Mouse (Mus musculus): Measurements from ENCODE around the gene Ugt1a6a.
"Not testable (repeated sequence)": the region's sequence is repeated elsewhere in the genome, so short reads cannot be mapped to it uniquely, and the experiment has no call there.

Gene Ugt1a6a

GRCm38 (mm10) chr1:88212341-88213045, 77.9 kb downstream of the Ugt1a6a start:
- no peak for DNase-seq (ENCODE audit: low read depth, low spot score)

DNA sequence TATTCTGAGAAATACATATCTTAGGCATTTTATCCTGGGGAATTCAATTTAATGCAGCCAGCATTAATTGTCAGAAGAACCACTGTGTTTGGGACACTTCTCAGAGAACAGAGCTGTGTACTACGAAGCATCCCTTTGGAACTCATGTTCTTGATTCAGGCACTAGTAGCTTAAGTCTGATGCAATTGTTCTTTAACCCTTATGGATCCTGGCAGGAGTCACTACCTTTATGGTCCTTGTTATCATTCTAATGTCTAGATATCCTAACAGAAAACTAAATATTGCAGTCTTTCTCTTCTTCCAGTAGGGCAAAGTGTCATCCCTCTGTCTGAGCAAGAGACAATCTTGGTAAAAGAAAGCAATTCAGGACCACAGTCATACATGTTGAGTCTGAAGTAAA, 78.5 kb downstream of the Ugt1a6a start:
- DNase-seq (ENCODE audit: low read depth, low spot score), result no peak

DNA sequence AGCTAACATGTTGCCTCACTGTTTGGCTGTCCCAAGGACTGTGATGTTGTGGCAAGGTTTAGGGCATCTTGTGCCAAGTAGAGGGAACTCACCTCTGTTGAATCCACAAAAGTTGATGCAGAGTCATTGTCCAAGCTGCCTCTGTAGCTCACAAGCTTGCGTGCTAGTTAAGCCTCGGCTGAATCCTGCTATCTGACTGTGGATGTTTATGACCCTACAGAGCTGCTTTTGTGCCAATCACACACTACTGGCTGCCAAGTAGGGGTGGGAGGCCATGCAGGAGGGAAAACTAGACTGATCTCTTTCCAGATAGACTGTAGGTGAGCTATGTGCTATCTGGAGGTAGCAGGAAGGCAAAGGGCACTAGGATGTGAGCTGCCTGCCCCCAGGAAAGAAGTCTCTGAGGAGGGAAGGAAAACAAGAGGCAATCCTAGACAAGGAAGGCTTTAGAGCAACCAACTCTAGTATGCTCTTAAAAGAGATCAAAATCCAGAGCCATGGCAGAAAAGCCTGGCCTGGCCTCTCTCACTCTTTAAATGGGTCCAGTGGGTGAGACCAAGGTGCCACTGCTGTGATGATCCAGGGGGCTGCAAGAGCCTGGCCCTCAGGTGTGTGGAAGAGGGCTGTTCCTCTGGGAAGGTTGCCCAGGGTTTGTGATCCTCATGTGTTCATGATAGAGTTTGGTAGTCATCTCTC, 79.3 kb downstream of the Ugt1a6a start:
- no peak for DNase-seq (ENCODE audit: low read depth, low spot score)

GRCm38 (mm10) chr1:88214462-88214952, 79.9 kb downstream of the Ugt1a6a start:
- no peak for DNase-seq (ENCODE audit: low read depth, low spot score)

DNA sequence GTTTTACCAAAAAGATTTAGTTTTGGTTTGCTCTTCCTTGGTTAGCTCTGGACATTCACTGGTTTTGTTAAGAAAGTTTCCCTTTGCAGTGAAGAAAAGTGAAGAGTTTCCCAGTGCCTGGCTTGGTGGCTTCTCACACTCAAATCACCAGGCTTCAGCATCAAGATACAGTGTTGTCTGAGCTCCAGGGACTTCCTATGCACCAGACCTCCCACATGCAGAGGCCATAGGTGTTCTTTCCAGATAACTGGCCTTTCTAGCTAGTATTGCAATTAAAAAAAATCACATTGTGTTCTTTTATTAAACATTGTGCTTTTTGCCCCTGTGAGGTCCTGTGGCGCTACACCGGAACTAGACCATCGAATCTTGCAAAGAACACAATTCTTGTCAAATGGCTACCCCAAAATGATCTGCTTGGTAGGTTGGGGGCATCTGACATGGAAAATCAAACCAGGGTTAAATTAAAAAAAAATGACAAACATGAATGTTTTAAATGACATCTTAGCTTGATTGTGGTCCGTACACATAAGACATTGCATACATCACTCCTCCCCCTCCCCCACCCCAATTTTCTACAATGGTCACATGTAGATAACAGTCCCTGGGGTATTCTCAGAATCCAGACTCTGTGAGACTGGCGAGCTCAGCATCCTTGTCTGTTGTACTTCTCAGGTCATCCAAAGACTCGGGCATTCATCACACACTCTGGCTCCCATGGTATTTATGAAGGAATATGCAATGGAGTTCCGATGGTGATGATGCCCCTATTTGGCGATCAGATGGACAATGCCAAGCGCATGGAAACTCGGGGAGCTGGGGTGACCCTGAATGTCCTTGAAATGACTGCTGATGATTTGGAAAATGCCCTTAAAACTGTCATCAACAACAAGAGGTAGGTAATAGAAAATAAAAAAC, 81.1 kb downstream of the Ugt1a6a start:
- no peak for DNase-seq (ENCODE audit: low read depth, low spot score)

GRCm38 (mm10) chr1:88216551-88216950, 81.9 kb downstream of the Ugt1a6a start:
- DNase-seq (ENCODE audit: low read depth, low spot score), result no peak

DNA sequence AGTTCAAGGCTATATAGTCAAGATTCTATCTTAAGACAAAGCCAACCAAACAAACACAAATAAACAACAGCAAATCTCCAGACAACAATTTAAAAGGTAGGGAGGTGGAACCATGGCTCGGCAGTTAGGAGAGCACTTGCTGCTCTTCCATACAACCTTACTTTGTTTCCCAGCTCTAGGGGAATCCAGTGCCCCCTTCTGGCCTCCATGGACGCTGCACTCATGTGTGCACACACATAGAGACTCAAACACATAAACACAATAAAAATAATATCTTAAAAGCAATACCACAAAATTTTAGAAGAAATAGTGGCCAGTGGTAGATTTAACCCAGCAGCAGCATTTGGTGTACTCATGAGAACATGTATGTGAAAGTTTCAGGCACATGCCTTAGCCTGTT, 82.5 kb downstream of the Ugt1a6a start:
- DNase-seq (ENCODE audit: low read depth, low spot score), result no peak

DNA sequence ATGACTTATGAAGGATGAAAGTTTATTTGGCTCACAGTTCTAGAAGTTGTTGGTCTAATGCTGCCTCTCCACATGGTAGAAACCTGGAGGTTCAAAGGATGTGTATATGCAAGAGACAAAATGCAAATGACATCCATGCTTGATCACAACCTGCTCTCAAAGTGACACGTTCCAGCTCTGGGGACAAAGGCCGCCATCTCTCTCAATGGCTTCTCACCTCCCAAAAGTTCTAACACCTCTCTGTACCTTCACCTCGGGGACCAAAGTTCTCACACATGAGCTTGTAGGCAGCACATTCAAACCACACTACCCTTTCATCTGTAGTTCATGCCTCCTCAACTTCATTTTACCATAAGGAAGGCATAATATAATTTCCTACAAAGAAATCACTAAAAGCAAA, 83.0 kb downstream of the Ugt1a6a start:
- no peak for DNase-seq (ENCODE audit: low read depth, low spot score)

DNA sequence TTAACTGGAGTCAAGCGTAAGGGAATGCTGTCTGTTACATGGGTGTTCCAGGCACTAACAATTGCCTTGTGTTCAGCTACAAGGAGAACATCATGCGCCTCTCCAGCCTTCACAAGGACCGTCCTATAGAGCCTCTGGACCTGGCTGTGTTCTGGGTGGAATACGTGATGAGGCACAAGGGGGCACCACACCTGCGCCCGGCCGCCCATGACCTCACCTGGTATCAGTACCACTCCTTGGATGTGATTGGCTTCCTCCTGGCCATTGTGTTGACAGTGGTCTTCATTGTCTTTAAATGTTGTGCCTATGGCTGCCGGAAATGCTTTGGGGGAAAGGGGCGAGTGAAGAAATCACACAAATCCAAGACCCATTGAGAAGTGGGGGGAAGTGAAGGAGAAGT, 83.4 kb downstream of the Ugt1a6a start:
- DNase-seq (ENCODE audit: low read depth, low spot score), result no peak

GRCm38 (mm10) chr1:88218591-88218990, 84.0 kb downstream of the Ugt1a6a start:
- no peak for DNase-seq (ENCODE audit: low read depth, low spot score)

DNA sequence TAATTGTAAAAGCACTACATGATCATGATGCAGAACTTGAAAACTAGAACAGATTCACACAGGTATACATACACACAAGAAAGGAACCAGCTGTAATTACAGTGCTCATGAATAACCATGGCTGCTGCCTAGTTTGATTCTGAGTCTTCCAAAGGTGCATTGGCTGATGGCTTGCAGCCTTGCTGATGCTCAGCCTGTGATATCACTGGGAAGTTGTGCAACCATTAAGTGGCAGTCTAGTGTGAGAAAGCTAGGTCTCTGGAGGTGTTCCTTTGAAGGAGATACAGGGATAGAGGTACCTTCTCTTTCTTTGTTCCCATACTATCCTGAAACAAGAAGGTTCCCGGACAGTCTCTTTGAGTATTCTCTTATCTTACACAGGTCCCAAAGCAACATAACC, 84.4 kb downstream of the Ugt1a6a start:
- no peak for DNase-seq (ENCODE audit: low read depth, low spot score)

GRCm38 (mm10) chr1:88220336-88220735, 85.7 kb downstream of the Ugt1a6a start:
- DNase-seq (ENCODE audit: low read depth, low spot score), result no peak

GRCm38 (mm10) chr1:88222216-88222615, 87.6 kb downstream of the Ugt1a6a start:
- no peak for DNase-seq (ENCODE audit: low read depth, low spot score)

DNA sequence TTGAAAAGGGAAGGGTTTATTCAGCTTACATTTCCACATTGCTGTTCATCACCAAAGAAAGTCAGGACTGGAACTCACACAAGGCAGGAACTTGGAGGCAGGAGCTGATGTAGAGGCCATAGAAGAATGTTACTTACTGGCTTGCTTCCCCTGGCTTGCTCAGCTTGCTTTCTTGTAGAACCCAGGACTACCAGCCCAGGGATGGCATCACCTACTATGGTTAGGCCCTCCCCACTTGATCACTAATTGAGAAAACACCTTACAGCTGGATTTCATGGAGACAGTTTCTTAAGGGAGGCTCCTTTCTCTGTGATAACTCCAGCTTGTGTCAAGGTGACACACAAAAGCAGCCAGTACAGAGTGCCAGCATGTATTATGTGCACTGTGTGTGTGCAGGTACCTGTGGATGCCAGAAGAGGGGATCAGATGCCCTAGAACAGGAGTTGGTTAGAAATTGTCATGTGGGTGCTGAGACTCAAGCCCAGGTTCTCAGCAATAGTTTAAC, 88.5 kb downstream of the Ugt1a6a start:
- not testable (repeated sequence) for DNase-seq (ENCODE audit: low read depth, low spot score)

DNA sequence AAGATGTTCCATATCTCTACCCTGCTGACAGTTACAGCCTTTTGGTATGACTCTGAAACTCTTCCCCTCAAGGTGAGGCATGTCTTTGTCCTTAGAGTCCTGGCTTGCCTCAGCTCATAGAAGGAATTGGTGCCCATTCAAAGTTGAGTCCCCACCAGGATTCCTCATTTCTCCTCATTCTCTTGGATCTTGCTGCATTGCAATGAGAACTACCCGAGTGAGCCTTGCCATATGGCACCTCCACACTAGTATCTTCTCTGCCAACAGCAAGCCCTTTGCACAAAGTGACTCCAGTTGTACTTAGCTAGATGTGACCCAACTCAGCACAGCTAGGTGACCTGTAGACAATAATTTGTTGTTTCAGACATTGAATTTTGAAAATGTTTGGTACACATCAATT, 89.0 kb downstream of the Ugt1a6a start:
- no peak for DNase-seq (ENCODE audit: low read depth, low spot score)

DNA sequence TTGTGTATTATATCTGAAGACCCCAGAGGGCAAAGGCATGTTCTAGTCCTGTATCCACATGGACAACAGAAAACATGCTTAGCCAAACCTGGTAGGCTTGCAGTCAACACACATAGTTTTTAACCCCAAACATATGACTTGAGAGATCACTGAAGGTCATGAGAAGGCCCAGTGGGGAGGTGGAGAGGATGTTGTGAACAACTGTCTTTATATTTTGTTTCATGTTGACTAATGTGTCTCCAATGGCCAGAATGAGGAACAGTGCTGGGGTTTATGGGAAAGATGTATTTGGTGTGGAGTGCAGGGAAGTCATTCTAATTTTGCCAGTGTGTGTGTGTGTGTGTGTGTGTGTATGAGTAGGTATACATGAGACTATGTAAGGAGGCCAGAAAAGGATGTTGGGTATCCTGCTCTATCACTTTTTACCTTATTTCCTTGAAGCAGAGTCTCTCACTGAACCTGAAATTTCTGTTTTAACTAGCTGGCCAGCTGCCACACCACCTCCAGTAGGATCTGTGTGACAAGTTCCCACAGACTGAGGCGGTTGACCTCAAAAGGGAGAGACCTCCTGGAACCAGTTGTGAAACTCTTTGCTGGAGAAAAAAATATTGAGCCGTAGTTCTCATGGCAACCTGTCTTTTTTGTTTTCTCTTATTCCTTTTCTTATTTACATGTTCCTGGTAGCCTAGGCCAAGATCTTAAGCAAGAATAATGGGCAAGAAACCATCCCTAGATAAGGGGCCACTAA, 89.6 kb downstream of the Ugt1a6a start:
- DNase-seq (ENCODE audit: low read depth, low spot score), result no peak

DNA sequence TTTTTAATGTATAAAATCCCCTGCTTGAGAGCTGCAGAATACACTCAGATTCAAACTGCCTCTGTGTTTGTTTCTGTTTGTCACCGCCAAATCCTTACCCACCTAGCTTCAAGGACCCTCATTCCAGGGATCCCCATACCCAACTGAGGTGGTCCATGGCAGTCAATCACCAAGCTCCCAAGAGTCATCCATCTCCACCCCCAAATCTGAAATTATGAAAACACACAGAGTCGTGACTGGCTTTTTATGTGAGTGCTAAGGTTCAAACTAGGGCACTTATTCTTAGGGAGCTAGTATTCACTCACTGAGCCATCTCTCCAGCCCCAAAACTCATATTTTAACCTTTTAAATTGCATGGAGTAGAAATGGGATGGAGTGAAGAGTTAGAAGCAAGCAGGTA, 90.7 kb downstream of the Ugt1a6a start:
- DNase-seq (ENCODE audit: low read depth, low spot score), result not testable (repeated sequence)

- DNase-seq (ENCODE audit: low read depth, low spot score), result no peak
Measured at GRCm38 (mm10) chr1:88225741-88226140, 91.1 kb downstream of the Ugt1a6a start.

DNA sequence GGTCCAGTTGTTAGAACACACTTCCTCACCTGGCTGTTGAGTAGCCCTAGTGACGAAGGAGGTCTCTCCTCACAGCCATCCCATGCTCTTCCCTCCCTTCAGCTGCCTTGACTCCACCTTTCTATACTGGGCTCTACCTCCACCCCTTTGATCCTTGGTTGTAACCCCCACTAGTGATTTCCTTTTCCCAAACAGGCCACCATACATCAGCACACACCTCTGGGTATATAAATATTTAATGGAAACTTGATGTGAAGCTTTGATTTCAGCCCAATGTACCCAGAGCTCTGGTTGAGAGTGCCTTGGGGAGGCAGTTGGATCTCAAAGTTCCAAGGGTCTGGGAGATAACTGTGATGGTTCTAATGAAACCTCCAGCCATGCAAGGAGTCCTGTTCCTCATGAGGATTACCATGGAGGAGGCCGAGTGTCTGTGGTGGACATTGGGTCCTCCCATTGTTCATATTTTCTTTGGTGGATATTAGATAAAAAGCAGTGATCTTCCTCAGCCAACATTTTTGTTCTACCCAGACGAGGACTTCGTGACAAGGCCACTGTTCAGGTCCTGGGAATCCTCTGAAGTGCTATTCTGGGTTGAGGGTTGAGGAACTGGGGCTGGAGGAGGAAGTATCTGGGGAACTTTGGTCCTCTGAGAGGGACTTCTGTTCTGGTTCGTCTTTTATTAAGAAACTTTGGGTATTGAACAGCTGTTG, 92.2 kb downstream of the Ugt1a6a start, which contains the start of gene Mroh2a:
Gene Mroh2a, plus strand, starts transcription at position 317 of the 710 bp plus-strand sequence.
- DNase-seq (ENCODE audit: low read depth, low spot score), result no peak

GRCm38 (mm10) chr1:88227482-88227881, 92.9 kb downstream of the Ugt1a6a start:
- DNase-seq (ENCODE audit: low read depth, low spot score), result no peak
